Mouse (Mus musculus) stomach, postnatal 0 days (tissue): ENCODE data around the gene Nat9. TPM values are rescaled to one million over a fixed set of nuclear protein-coding genes. Genes with fewer than 3 reads are reported as not detected.

Experiments
- ATAC-seq: fragments of 200-750 bp; cut with Nextera tagmentation; 2 replicates; pipeline ENCODE4 v1.8.0; 2017; ENCODE audit not compliant: low FRiP score, low TSS enrichment
- DNase-seq: peaks from one replicate; pipeline ENCODE4 v3.0.0-alpha.2; 2016; ENCODE audit warnings: low spot score
- H3K27ac ChIP-seq: fragments of 300-500 bp; sonication (generic); replicated peaks from 2 replicates; pipeline ENCODE4 v1.5.1; 2014; ENCODE audit warnings: mild to moderate bottlenecking, control low read depth
- H3K27me3 ChIP-seq: fragments of 300-500 bp; sonication (generic); 2 replicates; pipeline ENCODE4 v1.6.1; 2014; ENCODE audit warnings: low read length; ENCODE audit not compliant: control insufficient read depth, insufficient read depth
- H3K36me3 ChIP-seq: fragments of 300-500 bp; sonication (generic); 2 replicates; pipeline ENCODE4 v1.6.1; 2014; ENCODE audit warnings: low read length, mixed read lengths; ENCODE audit not compliant: control insufficient read depth, insufficient read depth
- H3K4me1 ChIP-seq: fragments of 300-500 bp; sonication (generic); replicated peaks from 2 replicates; pipeline ENCODE4 v1.6.1; 2014; ENCODE audit warnings: antibody characterized with exemption; ENCODE audit not compliant: control insufficient read depth, insufficient read depth
- H3K4me2 ChIP-seq: fragments of 300-500 bp; sonication (generic); replicated peaks from 2 replicates; pipeline ENCODE4 v1.6.1; 2014; ENCODE audit warnings: low read depth, mild to moderate bottlenecking, control low read depth, moderate library complexity
- H3K4me3 ChIP-seq: fragments of 300-500 bp; sonication (generic); 2 replicates; pipeline ENCODE4 v1.5.1; 2014; ENCODE audit warnings: low read depth, low read length, control low read depth
- H3K9ac ChIP-seq: fragments of 300-500 bp; sonication (generic); 2 replicates; pipeline ENCODE4 v1.6.1; 2014; ENCODE audit warnings: mild to moderate bottlenecking, low read length, control low read depth, mixed read lengths
- H3K9me3 ChIP-seq: fragments of 300-500 bp; sonication (generic); 2 replicates; pipeline ENCODE4 v1.6.1; 2016; ENCODE audit warnings: low read length; ENCODE audit not compliant: control insufficient read depth
- CTCF ChIP-seq: IDR thresholded peaks from 2 replicates; pipeline ENCODE4 v1.5.1; 2016; ENCODE audit warnings: antibody characterized with exemption, low read depth, mild to moderate bottlenecking, moderate library complexity
- EP300 ChIP-seq: optimal IDR thresholded peaks from 2 replicates; pipeline ENCODE3; 2016; ENCODE audit warnings: antibody characterized with exemption
- WGBS: fragments of 180-500 bp; shearing (Covaris S2); extraction: QIAGEN DNeasy Blood & Tissue Kit; methylation state at CpG from one replicate; pipeline ENCODE4 v1.1.7; 2014; 5-methylcytosine and 5-hydroxymethylcytosine counted together
- polyA plus RNA-seq: library from polyadenylated mRNA; unstranded; fragments of >200 nt; fragmentation: Nextera tagmentation; extraction: Ambion mirVana; gene quantifications from 2 replicates; pipeline ENCODE4 v1.2.1, GENCODE M21; 2015

Gene Nat9
- polyA plus RNA-seq, 1 experiment from 2014 or later = 18.1 TPM

DNA sequence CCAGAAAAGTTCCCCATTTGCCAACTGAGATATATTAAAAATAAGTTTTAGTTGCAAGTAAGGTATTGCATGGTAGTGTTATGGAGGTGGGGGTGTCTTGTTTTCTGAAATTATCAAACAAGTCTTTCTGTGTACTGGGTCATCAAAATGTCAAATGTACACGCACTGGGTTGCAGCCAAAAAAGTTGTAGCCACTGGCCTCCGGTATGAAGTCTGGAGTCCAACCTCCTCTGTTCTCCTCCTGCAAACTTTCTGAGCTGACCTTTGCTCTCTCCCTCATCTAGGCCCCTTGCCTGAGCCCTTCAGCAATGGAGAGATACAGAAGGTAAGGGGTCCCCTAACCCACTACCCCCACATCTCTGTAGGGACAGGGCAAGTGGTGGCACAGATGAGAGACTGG, 8.9 kb downstream of the Nat9 start:
- DNase-seq (no peak), ATAC-seq (no peak)
- Histone ChIP-seq H3K4me3 (no peak overlapping the region), H3K27me3 (no peaks in the 10 kb centered on the region), H3K27ac (no peak overlapping the region), H3K9ac (0 out of 2 replicates have a peak overlapping the region, but pooled peaks have one; percentile 13), H3K4me2 (no peak overlapping the region), H3K4me1 (0 out of 2 replicates have a peak, but pooled peaks cover 5% of the 10 kb centered on the region), H3K9me3 (no peaks in the 10 kb centered on the region), H3K36me3 (no peaks in the 10 kb centered on the region)
- TF ChIP-seq EP300 = no peak
- TF ChIP-seq CTCF = no peak
- 58% methylated on average over 2 of the region's 2 CpGs for WGBS

DNA sequence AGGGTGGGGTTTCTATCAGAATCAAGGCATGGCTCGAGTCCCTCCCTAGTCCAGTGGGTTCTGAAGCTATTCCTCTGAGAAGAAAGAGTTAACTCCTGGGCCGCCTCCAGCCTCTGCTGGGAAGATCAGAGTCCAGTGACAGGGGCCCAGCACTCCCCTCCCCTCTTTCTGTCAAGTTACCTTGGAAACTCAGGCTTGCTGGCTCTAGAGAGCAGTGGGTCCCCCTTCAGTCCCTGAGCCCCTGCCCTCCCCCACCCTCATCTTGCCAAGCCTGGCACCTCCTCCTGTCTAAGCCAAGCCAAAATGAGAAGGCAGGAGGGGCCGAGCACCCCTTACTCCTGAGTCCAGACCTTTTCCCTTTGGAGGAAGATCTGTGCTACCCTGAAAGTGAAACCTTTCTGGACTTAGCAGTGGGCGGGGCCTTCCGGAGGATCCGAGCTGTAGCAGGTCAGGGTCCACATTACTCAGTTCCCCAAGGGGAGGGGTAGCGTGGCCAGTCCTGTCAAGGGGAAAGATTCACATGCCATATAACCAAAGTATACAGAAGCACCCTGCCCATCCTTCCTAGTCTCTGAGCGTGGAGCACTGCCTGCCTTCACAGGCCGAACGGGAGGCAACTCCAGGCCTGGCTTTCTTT, 10.0 kb downstream of the Nat9 start:
- Histone ChIP-seq H3K9me3 (no peaks in the 10 kb centered on the region), H3K27ac (0 out of 2 replicates have a peak overlapping the region, but pooled peaks have one; percentile 24), H3K27me3 (no peaks in the 10 kb centered on the region), H3K9ac (no peak overlapping the region), H3K36me3 (no peaks in the 10 kb centered on the region), H3K4me2 (peak overlapping the region; percentile 31; the same call in 1 of the 2 replicates), H3K4me3 (no peak overlapping the region), H3K4me1 (peaks cover 10% of the 10 kb centered on the region)
- peak; percentile 65 for DNase-seq
- WGBS = 26% methylated on average over 10 of the region's 10 CpGs
- ATAC-seq = peak; percentile 35; the same call in 1 of the 2 replicates
- TF ChIP-seq EP300 = no peak

DNA sequence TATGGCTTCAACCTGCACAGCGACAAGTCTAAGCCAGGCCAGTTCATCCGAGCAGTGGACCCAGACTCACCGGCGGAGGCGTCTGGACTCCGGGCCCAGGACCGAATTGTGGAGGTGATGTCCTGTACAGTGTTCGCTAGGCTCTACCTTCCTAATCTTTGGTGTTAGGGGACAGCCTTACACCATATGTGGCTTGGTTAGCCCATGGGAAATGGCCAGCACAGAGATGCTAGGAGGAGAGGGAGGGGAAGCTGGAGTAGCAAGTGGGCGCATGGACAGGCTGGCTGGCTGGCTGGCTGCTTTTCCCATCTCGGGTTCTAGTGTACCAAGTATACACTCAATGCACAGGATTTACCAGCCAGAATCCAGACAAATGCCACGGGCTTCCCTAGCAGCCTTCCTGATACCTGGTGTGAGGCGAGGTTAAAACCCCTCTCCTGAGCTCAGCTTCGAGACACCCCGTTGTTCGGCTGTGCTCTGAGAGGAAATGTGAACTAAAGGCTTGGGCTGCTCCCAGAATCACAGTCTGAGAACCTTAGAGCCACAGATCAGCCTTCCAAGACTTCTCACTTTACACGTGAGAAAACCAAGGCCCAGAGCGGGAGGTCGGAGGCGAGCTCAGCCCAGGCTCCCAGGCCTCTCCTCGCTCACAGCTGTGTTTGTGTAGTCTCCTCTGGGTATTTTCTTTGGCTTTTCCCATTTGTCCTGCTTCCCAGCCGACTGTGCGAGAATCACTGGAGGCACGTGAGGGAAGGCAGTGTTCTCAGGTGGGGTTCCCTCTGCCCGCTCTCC, 11.1 kb downstream of the Nat9 start:
- Histone ChIP-seq H3K4me2 (no peak overlapping the region), H3K4me1 (peaks cover 17% of the 10 kb centered on the region), H3K4me3 (no peak overlapping the region), H3K9me3 (no peaks in the 10 kb centered on the region), H3K27ac (0 out of 2 replicates have a peak overlapping the region, but pooled peaks have one; percentile 2), H3K9ac (no peak overlapping the region), H3K36me3 (no peaks in the 10 kb centered on the region), H3K27me3 (no peaks in the 10 kb centered on the region)
- no peak for ATAC-seq
- 70% methylated on average over 24 of the region's 24 CpGs for WGBS
- TF ChIP-seq EP300 (no peak), CTCF (no peak)
- no peak for DNase-seq

DNA sequence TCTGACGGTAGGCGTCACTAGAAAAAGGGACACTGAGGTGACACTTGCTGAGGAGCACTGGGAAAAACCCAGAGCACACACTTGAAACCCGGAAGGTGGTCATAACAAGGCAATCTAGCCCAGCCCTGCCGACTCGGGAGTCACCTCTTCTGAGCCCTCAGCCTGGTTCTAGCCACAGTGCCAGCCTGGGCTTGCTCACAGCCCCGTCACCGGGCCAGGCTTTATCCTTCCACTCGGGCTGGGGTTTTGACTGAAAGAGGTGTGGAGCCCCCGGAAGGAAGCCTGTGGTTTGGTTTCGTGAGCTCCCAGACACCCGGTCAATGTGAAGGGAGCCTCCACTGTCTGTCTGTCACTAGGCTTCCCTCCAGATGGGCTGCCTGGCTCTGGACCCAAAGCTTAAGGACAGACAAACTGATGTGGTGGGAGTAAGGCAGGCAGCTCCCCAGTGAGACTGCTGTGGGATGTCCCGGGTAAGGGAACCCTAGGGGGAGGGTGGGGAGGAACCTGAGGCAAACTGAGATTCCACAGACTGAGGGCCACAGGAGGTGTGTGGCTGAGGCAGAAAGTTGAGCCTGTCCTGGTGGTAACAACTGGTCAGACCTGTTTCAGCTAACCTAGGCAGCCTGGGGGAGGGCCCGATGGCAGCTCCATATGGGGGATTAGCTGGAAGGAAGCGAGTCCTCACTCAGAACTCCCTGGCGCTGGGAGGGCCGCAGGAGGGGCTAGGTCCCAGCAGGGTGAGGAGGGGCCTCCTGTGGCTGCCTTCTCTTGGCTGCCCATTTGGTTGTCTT, 13.9 kb downstream of the Nat9 start:
- Histone ChIP-seq H3K4me2 (peak overlapping the region; percentile 20), H3K27me3 (no peaks in the 10 kb centered on the region), H3K4me1 (peaks cover 21% of the 10 kb centered on the region), H3K9me3 (no peaks in the 10 kb centered on the region), H3K27ac (peak overlapping the region; percentile 80), H3K4me3 (no peak overlapping the region), H3K9ac (peak overlapping the region; percentile 35; the same call in 1 of the 2 replicates), H3K36me3 (no peaks in the 10 kb centered on the region)
- TF ChIP-seq EP300 (no peak), CTCF (0 out of 2 replicates have a peak, but pooled peaks have one; percentile 4)
- ATAC-seq (peak; percentile 59), DNase-seq (peak; percentile 77)
- WGBS = 20% methylated on average over 16 of the region's 16 CpGs

DNA sequence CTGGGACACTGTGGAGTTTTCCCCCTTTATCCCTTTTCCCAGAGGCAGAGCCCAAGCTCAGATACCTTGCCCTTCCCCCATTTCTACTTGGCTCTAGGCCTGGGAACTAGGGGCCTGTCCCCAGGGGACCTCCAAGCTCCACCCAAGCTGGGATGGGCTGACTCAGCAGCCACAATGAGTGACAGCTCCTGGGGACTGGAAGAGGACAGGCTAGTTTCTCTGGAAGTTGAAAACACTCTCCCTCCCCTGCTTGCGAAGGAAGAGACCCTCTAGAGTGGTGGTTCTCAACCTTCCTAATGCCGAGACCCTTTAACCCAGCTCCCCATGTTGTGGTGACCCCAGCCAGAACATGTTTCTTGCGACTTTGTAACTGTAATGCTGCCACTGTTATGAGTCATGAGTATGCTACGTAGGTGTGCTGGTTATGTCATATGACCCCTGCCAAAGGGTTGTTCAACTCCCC, 14.8 kb downstream of the Nat9 start:
- Histone ChIP-seq H3K36me3 (no peaks in the 10 kb centered on the region), H3K9ac (no peak overlapping the region), H3K4me1 (peaks cover 19% of the 10 kb centered on the region), H3K4me3 (no peak overlapping the region), H3K27ac (peak overlapping the region; percentile 80; the same call in 1 of the 2 replicates), H3K27me3 (no peaks in the 10 kb centered on the region), H3K4me2 (peak overlapping the region; percentile 11; the same call in 1 of the 2 replicates), H3K9me3 (no peaks in the 10 kb centered on the region)
- ATAC-seq = peak; percentile 50
- DNase-seq = peak; percentile 79
- no peak for TF ChIP-seq EP300
- TF ChIP-seq CTCF = no peak
- 42% methylated on average over 4 of the region's 4 CpGs for WGBS
